Mouse (Mus musculus) retina, postnatal 7 days (tissue): ENCODE results near the gene Tnrc6a.

Source experiments
- DNase-seq: peaks from one replicate; pipeline ENCODE4 v3.0.0-alpha.2; 2012; ENCODE audit warnings: low read depth, low spot score

The Tnrc6a gene

DNA sequence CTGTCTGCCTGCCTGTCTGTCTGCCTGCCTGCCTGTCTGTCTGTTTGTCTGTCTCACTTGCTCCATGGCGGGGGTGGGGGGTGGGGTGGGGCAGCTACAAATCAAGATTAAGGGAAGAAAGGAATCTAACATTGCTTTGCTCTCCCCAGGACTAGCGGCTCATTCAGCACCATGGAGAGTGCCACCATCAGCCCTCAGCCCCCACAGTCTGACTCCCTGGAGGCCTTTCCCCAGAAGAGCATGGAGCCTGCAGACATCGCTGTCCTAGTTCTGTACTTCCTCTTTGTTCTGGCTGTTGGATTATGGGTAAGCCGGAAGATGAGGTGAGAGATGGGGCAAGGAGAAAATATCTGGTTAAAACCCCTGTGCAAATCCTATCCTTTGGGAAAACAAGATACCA, 111.8 kb downstream of the Tnrc6a start:
- no peak for DNase-seq

DNA sequence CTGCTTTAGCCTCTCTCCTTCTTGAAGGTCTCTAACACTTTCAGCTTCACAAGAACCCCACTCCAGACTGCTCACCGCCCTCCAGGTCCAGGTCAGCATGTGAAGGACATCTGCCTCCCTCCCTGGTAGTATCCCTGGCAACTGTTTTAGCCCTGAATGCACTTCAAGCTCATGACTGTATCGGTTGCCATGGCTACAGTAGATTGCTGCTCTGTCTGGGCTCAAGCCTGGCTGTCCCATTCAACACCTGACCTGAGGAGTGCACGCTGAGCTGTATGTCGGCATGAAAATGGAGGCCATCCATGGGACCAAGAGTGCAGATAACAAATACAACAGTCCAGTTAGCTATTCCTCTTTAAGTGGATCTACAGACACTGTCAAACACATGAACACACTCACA, 114.9 kb downstream of the Tnrc6a start:
- DNase-seq, result no peak

DNA sequence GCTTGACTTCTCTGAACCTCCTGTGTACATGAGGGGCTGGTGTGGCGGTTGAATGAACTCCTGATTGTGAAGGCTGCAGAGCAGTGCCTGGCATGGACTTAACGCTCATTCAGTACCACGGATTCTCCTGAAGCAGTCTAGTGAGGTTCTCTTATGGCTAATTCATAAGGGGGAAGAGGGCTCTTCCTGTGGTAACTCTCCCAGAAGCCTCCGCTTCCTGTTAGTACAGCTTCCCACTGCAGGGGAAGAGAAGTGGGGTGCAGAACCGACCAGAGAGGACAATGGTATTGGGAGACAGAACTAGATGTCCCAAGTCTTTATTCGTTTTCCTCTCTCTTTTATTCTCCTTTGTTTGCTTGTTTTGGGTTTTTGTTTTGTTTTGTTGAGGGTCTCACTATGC, 116.4 kb downstream of the Tnrc6a start:
- DNase-seq, result no peak

DNA sequence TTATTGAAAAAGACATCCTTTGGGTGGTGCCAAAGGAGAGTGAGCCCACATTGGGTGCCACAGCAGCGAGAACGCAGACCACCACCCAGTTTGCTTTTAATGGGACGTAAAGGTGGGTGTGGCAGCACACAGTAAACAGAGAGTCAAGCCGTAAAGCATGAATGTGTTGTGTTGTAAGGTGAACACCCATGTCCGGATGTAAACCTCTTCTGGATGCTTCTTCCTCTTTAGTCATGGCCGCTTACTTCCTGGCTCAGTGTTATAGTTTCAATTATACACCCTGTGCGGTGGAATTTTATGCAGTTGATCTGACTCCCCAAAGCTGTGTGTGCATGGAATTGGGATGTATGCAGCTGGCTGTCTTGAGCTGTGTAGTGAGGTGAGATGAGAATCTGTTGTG, 118.6 kb downstream of the Tnrc6a start:
- no peak for DNase-seq

DNA sequence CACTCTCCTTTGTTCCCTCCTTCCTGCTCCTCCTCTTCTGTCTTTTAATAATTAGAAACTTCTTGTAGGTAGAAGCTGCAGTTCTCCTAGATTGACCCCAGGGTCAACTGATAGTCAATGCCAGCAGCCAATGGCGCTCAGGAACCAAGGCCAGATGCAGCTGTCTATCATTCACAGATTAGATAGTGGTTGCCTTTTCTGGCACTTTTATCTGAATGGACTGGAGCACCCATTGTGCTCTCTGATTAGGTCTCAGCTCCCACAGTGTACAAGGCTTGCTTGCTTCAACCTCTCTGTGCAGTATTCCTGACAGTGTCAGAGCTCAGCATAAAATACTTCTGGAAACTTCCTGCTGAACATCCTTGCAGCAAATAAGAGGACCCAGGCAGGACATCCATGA, 121.1 kb downstream of the Tnrc6a start:
- no peak for DNase-seq
